Mouse (Mus musculus): ENCODE measurements around the gene Arhgef7. TPM values are rescaled to one million over a fixed set of nuclear protein-coding genes. Genes with fewer than 3 reads are reported as not detected.
A peak's percentile ranks its signal among the peaks of the same experiment; 100 is the strongest.

Gene Arhgef7
- polyA plus RNA-seq, 1 experiment from 2014 or later: 82.1 TPM

GRCm38 (mm10) chr8:11700060-11701032, 27.2 kb upstream of the Arhgef7 start:
- Histone ChIP-seq H3K9me3 (no peaks in the 10 kb centered on the region), H3K4me3 (replicated peaks) (peak overlapping the region; percentile 16), H3K9ac (peak overlapping the region; percentile 36; the same call in 1 of the 2 replicates), H3K36me3 (replicated peaks) (no peaks in the 10 kb centered on the region), H3K27ac (no peak overlapping the region), H3K4me2 (peak overlapping the region; percentile 47), H3K4me1 (peaks cover 6% of the 10 kb centered on the region), H3K27me3 (peaks cover 15% of the 10 kb centered on the region)
- 38% methylated on average over 26 of the region's 26 CpGs for WGBS
- peak; percentile 78 for ATAC-seq (ENCODE audit: low FRiP score)

DNA sequence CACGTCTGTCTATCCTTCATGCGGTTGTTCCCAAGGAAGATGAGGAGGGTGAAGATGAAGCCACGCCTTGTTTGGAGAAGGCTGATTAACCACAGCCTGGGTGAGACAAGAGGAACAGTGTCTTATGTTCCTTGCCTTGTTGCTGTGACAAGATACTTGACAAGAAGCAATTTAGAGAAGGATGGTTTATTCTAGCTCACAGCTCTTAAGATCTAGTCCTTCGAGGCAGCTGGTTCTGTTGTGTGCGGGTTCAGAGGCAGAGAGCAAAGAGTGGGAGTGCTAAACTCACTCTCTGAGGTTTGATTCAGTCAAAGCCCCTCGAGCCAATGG, 26.5 kb upstream of the Arhgef7 start, which contains the start of gene 1700016D06Rik:
1700016D06Rik (minus strand) TSS at position 31 of the 330 bp plus-strand sequence.
- H3K36me3 ChIP-seq (replicated peaks): no peaks in the 10 kb centered on the region

DNA sequence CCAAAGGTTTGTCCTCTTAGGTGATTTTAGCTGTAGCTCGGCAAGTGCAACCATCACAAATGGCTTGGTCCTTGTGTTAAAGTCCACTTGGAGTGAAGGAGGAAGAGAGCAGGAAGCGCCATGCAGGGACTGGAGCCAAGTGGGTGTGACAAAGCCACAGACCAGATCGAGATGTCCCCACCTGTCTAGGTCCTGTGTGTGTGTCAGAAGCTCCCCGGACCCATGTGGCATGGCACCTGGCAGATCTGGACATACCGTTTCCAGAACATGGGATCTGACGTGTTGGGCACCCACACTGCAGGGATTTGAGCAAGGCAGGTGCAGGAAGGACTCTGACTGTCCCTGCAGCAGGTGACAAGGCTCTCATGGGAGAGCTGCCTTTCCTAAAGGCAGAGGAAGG, 26.1 kb upstream of the Arhgef7 start:
- Histone ChIP-seq H3K4me3 (replicated peaks) (no peak overlapping the region), H3K9me3 (no peaks in the 10 kb centered on the region), H3K27me3 (peaks cover 15% of the 10 kb centered on the region), H3K4me2 (no peak overlapping the region), H3K4me1 (peaks cover 6% of the 10 kb centered on the region), H3K9ac (no peak overlapping the region), H3K36me3 (replicated peaks) (no peaks in the 10 kb centered on the region), H3K27ac (no peak overlapping the region)
- ATAC-seq (ENCODE audit: low FRiP score): no peak
- 88% methylated on average over 6 of the region's 6 CpGs for WGBS

More for the DNA sequence above, 26.5 kb upstream of the Arhgef7 start, which contains the start of gene 1700016D06Rik:
- H3K27ac ChIP-seq: no peak within 1 kb of the TSS
- peak within 1 kb of the TSS; percentile 36; the same call in 1 of the 2 replicates for H3K9ac ChIP-seq
- 72% methylated on average over 6 of the region's 6 CpGs for WGBS
- ATAC-seq (ENCODE audit: low FRiP score): no peak
- no peaks in the 10 kb centered on the region for H3K9me3 ChIP-seq
- peaks cover 6% of the 10 kb centered on the region for H3K4me1 ChIP-seq
- H3K4me2 ChIP-seq: peak within 1 kb of the TSS; percentile 47
- H3K4me3 ChIP-seq (replicated peaks): peak within 1 kb of the TSS; percentile 16
- peaks cover 15% of the 10 kb centered on the region for H3K27me3 ChIP-seq

GRCm38 (mm10) chr8:11703789-11704188, 23.7 kb upstream of the Arhgef7 start:
- H3K27me3 ChIP-seq: peaks cover 13% of the 10 kb centered on the region
- no peak overlapping the region for H3K4me3 ChIP-seq (replicated peaks)
- 84% methylated on average over 5 of the region's 5 CpGs for WGBS
- H3K4me2 ChIP-seq: no peak overlapping the region
- no peaks in the 10 kb centered on the region for H3K9me3 ChIP-seq
- no peak for ATAC-seq (ENCODE audit: low FRiP score)
- H3K4me1 ChIP-seq: peaks cover 9% of the 10 kb centered on the region
- no peak overlapping the region for H3K9ac ChIP-seq
- no peak overlapping the region for H3K27ac ChIP-seq
- no peaks in the 10 kb centered on the region for H3K36me3 ChIP-seq (replicated peaks)

GRCm38 (mm10) chr8:11704716-11705420, 22.7 kb upstream of the Arhgef7 start:
- H3K4me1 ChIP-seq: peaks cover 10% of the 10 kb centered on the region
- H3K27ac ChIP-seq: no peak overlapping the region
- H3K4me3 ChIP-seq (replicated peaks): no peak overlapping the region
- H3K36me3 ChIP-seq (replicated peaks): no peaks in the 10 kb centered on the region
- H3K9ac ChIP-seq: no peak overlapping the region
- no peak for ATAC-seq (ENCODE audit: low FRiP score)
- no peaks in the 10 kb centered on the region for H3K9me3 ChIP-seq
- H3K27me3 ChIP-seq: peaks cover 12% of the 10 kb centered on the region
- H3K4me2 ChIP-seq: no peak overlapping the region
- 69% methylated on average over 6 of the region's 6 CpGs for WGBS

GRCm38 (mm10) chr8:11705818-11706217, 21.7 kb upstream of the Arhgef7 start:
- WGBS: 90% methylated on average over 12 of the region's 12 CpGs
- Histone ChIP-seq H3K27ac (no peak overlapping the region), H3K9ac (no peak overlapping the region), H3K36me3 (replicated peaks) (no peaks in the 10 kb centered on the region), H3K4me2 (no peak overlapping the region), H3K4me1 (peaks cover 9% of the 10 kb centered on the region; the same call in 1 of the 2 replicates), H3K9me3 (no peaks in the 10 kb centered on the region), H3K27me3 (peaks cover 9% of the 10 kb centered on the region), H3K4me3 (replicated peaks) (no peak overlapping the region)
- ATAC-seq (ENCODE audit: low FRiP score): no peak

DNA sequence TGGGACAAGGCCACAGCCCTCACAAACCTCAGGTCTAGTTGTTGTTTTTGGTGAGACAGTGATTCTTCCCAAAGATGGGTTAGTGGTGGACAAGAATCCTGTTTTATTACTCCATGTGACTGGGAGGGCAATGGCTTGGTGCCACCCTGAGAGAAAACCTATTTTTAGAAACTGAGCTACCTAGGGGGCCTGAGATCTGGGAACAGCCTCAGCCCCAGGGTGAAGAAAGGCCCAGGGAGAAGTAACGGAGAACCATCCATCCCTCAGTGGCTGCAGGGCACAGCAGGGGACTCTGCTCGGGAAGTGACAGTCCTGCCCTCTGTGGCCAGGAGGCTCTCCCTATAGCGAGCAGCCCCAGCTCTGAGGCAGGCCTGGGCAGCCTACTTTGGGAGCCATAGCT, 19.8 kb upstream of the Arhgef7 start:
- WGBS: 18% methylated on average over 2 of the region's 3 CpGs
- no peak for ATAC-seq (ENCODE audit: low FRiP score)

DNA sequence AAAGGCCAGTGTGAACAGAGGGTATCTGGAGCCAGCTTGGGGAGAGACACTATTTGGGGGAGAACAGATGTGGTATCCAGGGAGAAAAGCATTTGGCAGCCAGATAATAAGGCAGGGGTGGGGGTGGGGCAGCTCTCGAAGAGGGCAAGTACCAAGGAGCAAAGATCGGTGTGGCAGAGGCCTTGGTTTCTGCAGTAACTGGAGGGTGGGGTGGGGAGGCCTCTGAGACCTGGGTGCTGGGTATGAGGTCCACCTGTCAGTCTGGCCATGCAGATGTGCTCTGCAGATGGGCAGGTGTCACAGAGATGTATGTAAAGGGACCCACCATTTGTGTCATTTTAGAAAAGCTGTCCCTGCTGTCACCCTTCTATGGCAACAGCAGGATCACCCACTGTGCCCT, 18.7 kb upstream of the Arhgef7 start:
- WGBS: 72% methylated on average over 2 of the region's 2 CpGs
- Histone ChIP-seq H3K36me3 (replicated peaks) (no peaks in the 10 kb centered on the region), H3K4me1 (peaks cover 14% of the 10 kb centered on the region), H3K4me3 (replicated peaks) (no peak overlapping the region), H3K9ac (no peak overlapping the region), H3K9me3 (no peaks in the 10 kb centered on the region), H3K27ac (no peak overlapping the region), H3K4me2 (no peak overlapping the region), H3K27me3 (no peaks in the 10 kb centered on the region)
- ATAC-seq (ENCODE audit: low FRiP score): no peak

More for the DNA sequence above, 19.8 kb upstream of the Arhgef7 start:
- no peaks in the 10 kb centered on the region for H3K36me3 ChIP-seq (replicated peaks)
- H3K4me3 ChIP-seq (replicated peaks): no peak overlapping the region
- H3K9ac ChIP-seq: no peak overlapping the region
- H3K27ac ChIP-seq: no peak overlapping the region
- peaks cover 14% of the 10 kb centered on the region for H3K4me1 ChIP-seq
- H3K9me3 ChIP-seq: no peaks in the 10 kb centered on the region
- H3K27me3 ChIP-seq: no peaks in the 10 kb centered on the region
- H3K4me2 ChIP-seq: no peak overlapping the region

GRCm38 (mm10) chr8:11709542-11709941, 18.0 kb upstream of the Arhgef7 start:
- H3K4me2 ChIP-seq: no peak overlapping the region
- no peak for ATAC-seq (ENCODE audit: low FRiP score)
- no peaks in the 10 kb centered on the region for H3K27me3 ChIP-seq
- no peak overlapping the region for H3K27ac ChIP-seq
- peaks cover 14% of the 10 kb centered on the region for H3K4me1 ChIP-seq
- H3K4me3 ChIP-seq (replicated peaks): no peak overlapping the region
- no peaks in the 10 kb centered on the region for H3K36me3 ChIP-seq (replicated peaks)
- no peak overlapping the region for H3K9ac ChIP-seq
- 81% methylated on average over 3 of the region's 3 CpGs for WGBS
- H3K9me3 ChIP-seq: no peaks in the 10 kb centered on the region

DNA sequence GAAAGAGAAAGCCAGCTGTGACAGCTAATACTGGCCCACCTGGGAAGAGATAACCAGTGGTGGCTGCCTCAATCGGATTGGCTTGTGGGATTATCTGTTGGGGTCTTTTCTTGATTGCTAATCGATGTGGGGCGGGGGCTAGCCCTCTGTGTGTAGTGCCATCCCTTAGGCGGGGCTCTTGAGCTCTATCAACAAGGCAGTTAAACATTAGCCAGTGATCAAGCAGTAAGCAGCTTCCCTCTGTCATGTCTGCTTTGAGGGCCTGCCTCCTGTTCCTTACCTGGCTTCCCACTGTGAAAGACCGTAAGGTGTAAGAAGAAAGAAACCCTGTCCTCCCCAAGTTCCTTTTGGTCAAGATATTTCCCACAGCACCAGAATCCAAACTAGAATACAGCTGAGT, 17.1 kb upstream of the Arhgef7 start:
- no peak overlapping the region for H3K27ac ChIP-seq
- no peaks in the 10 kb centered on the region for H3K9me3 ChIP-seq
- H3K4me2 ChIP-seq: no peak overlapping the region
- H3K4me1 ChIP-seq: peaks cover 14% of the 10 kb centered on the region
- no peaks in the 10 kb centered on the region for H3K27me3 ChIP-seq
- no peak for ATAC-seq (ENCODE audit: low FRiP score)
- WGBS: 46% methylated on average over 5 of the region's 5 CpGs
- no peak overlapping the region for H3K9ac ChIP-seq
- no peak overlapping the region for H3K4me3 ChIP-seq (replicated peaks)
- H3K36me3 ChIP-seq (replicated peaks): no peaks in the 10 kb centered on the region

GRCm38 (mm10) chr8:11712244-11712643, 15.3 kb upstream of the Arhgef7 start:
- no peaks in the 10 kb centered on the region for H3K9me3 ChIP-seq

DNA sequence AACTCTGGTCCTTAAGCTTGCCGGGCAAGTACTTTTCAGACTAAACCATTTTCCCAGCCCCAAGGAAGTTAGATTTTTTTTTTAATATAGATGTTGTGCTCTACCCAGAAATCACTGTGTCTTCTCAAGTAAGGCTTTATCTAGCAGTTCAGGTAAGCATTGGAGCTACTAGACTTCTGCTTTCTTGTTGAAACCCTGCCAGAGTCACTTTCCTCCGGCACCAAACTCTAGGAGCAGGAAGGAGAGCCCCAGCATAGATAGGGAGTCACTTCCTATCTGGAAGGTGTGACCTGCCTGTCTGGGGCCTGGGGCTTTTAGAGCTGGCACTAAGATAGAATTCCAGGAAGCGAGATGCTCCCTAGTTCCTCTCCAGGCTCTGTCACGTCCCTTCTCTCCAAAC, 10.3 kb upstream of the Arhgef7 start:
- Histone ChIP-seq H3K27me3 (peaks cover 9% of the 10 kb centered on the region; the same call in 1 of the 2 replicates), H3K9me3 (no peaks in the 10 kb centered on the region), H3K4me2 (no peak overlapping the region), H3K27ac (no peak overlapping the region), H3K4me3 (replicated peaks) (no peak overlapping the region), H3K4me1 (no peaks in the 10 kb centered on the region), H3K9ac (no peak overlapping the region), H3K36me3 (replicated peaks) (no peaks in the 10 kb centered on the region)
- ATAC-seq (ENCODE audit: low FRiP score): no peak
- 82% methylated on average over 4 of the region's 4 CpGs for WGBS

More at GRCm38 (mm10) chr8:11712244-11712643, 15.3 kb upstream of the Arhgef7 start:
- ATAC-seq (ENCODE audit: low FRiP score): no peak
- WGBS: 81% methylated on average over 6 of the region's 6 CpGs
- H3K36me3 ChIP-seq (replicated peaks): no peaks in the 10 kb centered on the region
- no peak overlapping the region for H3K4me2 ChIP-seq
- H3K27me3 ChIP-seq: no peaks in the 10 kb centered on the region
- no peak overlapping the region for H3K4me3 ChIP-seq (replicated peaks)
- H3K27ac ChIP-seq: no peak overlapping the region
- no peak overlapping the region for H3K9ac ChIP-seq
- peaks cover 14% of the 10 kb centered on the region for H3K4me1 ChIP-seq
